Mouse (Mus musculus): ENCODE results near the gene Olfr382. TPM values are rescaled to one million over a fixed set of nuclear protein-coding genes. Genes with fewer than 3 reads are reported as not detected.
"Not testable (repeated sequence)": the region's sequence is repeated elsewhere in the genome, so short reads cannot be mapped to it uniquely, and the experiment has no call there.

Olfr382 gene
- not detected in 2 replicates for polyA plus RNA-seq (2012; rRNA removed)
- not detected in 2 replicates for polyA plus RNA-seq (2014; fragmentation: Nextera tagmentation; extraction: Ambion mirVana)

DNA sequence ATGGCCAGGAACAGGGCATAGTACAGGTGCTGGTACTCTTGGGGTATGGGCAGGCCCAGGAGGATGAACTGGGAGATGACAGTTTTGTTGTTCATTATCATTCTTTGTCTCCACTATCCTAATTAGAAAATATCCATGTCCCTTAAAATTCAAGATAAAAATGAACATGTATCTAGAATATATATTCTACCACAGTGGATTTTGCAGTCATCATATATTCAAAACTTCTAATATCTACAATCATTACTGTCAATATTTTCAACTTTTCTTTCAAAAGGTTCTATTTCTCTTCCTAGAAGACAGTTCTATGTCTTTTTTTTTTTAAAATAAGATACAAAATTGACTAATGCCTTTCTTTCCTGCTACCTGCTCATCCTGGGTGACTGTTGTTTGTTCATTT is at the start of gene Olfr382:
Gene Olfr382 (minus strand): TSS at position 101 of the 400 bp plus-strand sequence.
- H3K4me1 ChIP-seq (ENCODE audit: control insufficient read depth, insufficient read depth, low read length) = no peaks in the 10 kb centered on the region
- no peaks in the 10 kb centered on the region for H3K27me3 ChIP-seq (ENCODE audit: control insufficient read depth, insufficient read depth, low read length)
- no peak for TF ChIP-seq POLR2A (IDR thresholded peaks at IDR 0.05; ENCODE audit: borderline replicate concordance, extremely low read depth, insufficient read depth, insufficient read length)
- no peak within 1 kb of the TSS for H3K9ac ChIP-seq (ENCODE audit: low read depth, low read length, severe bottlenecking)
- H3K4me3 ChIP-seq (replicated peaks; ENCODE audit: low read length) = no peak within 1 kb of the TSS
- H3K36me3 ChIP-seq (ENCODE audit: control insufficient read depth, insufficient read depth, low read length) = no peaks in the 10 kb centered on the region
- H3K9me3 ChIP-seq (ENCODE audit: control insufficient read depth, low read length) = no peaks in the 10 kb centered on the region
- H3K4me2 ChIP-seq (replicated peaks; ENCODE audit: low read depth, low read length, severe bottlenecking) = no peak within 1 kb of the TSS
- ATAC-seq (ENCODE audit: low FRiP score, low read depth) = no peak
- DNase-seq (ENCODE audit: low spot score) = no peak
- no peak within 1 kb of the TSS for H3K27ac ChIP-seq (replicated peaks; ENCODE audit: low read depth, low read length)

DNA sequence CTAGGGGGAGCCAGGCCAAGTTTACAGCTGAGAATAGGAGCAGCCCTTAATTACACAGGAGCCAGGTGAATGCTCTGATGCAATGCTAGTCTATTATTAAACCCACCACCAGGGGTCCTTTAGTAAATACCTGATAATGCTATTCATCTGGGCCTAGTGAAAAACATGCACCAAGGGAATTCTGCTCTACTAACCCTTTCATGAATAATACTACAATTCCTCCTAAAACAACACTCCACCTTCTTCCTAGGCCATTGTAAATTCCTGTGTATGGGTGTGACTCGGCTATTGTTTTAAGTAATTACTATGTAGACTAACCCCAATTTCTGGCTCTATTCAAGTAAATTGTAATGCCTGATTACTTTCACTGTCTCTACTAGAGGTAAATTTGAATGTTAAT is 12.0 kb upstream of the Olfr382 start:
- H3K36me3 ChIP-seq (ENCODE audit: control insufficient read depth, insufficient read depth, low read length); H3K4me2 ChIP-seq (replicated peaks; ENCODE audit: low read depth, low read length, severe bottlenecking); H3K9me3 ChIP-seq (ENCODE audit: control insufficient read depth, low read length); ATAC-seq (ENCODE audit: low FRiP score, low read depth); H3K4me3 ChIP-seq (replicated peaks; ENCODE audit: low read length); DNase-seq (ENCODE audit: low spot score); H3K27ac ChIP-seq (replicated peaks; ENCODE audit: low read depth, low read length); H3K4me1 ChIP-seq (ENCODE audit: control insufficient read depth, insufficient read depth, low read length); H3K9ac ChIP-seq (ENCODE audit: low read depth, low read length, severe bottlenecking); H3K27me3 ChIP-seq (ENCODE audit: control insufficient read depth, insufficient read depth, low read length): not testable (repeated sequence)
- WGBS = 89% methylated on average over 1 of the region's 1 CpGs

DNA sequence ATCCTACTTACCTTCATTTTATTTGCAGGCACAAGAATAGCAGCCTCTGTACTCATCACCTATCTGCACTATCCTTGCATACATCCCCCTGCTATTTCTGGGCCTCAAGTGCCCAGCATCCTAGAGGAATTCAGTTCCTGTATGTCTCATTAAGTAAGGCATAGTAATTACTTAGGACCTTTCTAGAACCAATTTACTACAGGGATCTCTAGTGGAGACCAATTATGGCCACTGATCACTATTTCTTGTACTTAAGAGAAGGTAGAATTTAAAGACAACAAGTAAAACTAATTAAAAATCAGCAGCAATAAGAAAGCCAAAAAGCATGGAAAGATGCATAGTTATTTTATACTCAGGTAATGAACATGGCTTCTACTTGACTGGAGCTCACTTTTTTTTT is 25.5 kb downstream of the Olfr382 start, which contains the start of gene Olfr381:
Gene Olfr381 (minus strand): TSS at position 101 of the 400 bp plus-strand sequence.
- ATAC-seq (ENCODE audit: low FRiP score, low read depth) (no peak), DNase-seq (ENCODE audit: low spot score) (no peak)
- TF ChIP-seq POLR2A (IDR thresholded peaks at IDR 0.05; ENCODE audit: borderline replicate concordance, extremely low read depth, insufficient read depth, insufficient read length) = no peak
- no peaks in the 10 kb centered on the region for H3K9me3 ChIP-seq (ENCODE audit: control insufficient read depth, low read length)
- H3K27me3 ChIP-seq (ENCODE audit: control insufficient read depth, insufficient read depth, low read length) = no peaks in the 10 kb centered on the region
- no peak within 1 kb of the TSS for H3K4me2 ChIP-seq (replicated peaks; ENCODE audit: low read depth, low read length, severe bottlenecking)
- H3K27ac ChIP-seq (replicated peaks; ENCODE audit: low read depth, low read length) = no peak within 1 kb of the TSS
- H3K36me3 ChIP-seq (ENCODE audit: control insufficient read depth, insufficient read depth, low read length) = no peaks in the 10 kb centered on the region
- H3K4me3 ChIP-seq (replicated peaks; ENCODE audit: low read length) = no peak within 1 kb of the TSS
- no peaks in the 10 kb centered on the region for H3K4me1 ChIP-seq (ENCODE audit: control insufficient read depth, insufficient read depth, low read length)
- H3K9ac ChIP-seq (ENCODE audit: low read depth, low read length, severe bottlenecking) = no peak within 1 kb of the TSS

Other genes starting within 250 kb of the Olfr382 start
- gene Trpv3, start 249.8 kb downstream of the Olfr382 start, polyA plus RNA-seq (2012; rRNA removed) = 0.41 and 0.54 TPM in 2 replicates
- 0.47 and 0.55 TPM in 2 replicates for gene Trpv3, start 249.8 kb downstream of the Olfr382 start, polyA plus RNA-seq (2014; fragmentation: Nextera tagmentation; extraction: Ambion mirVana)
- gene Aspa, start 187.6 kb downstream of the Olfr382 start, polyA plus RNA-seq (2012; rRNA removed) = 1.1 TPM in 2 replicates
- gene Aspa, start 187.6 kb downstream of the Olfr382 start, polyA plus RNA-seq (2014; fragmentation: Nextera tagmentation; extraction: Ambion mirVana) = 0.76 and 1.0 TPM in 2 replicates
- gene Gm49340, start 187.5 kb downstream of the Olfr382 start, polyA plus RNA-seq (2012; rRNA removed) = not detected in 2 replicates
- not detected in 2 replicates for gene Gm49340, start 187.5 kb downstream of the Olfr382 start, polyA plus RNA-seq (2014; fragmentation: Nextera tagmentation; extraction: Ambion mirVana)
- gene Spata22, start 187.5 kb downstream of the Olfr382 start, polyA plus RNA-seq (2012; rRNA removed) = not detected in 2 replicates
- gene Spata22, start 187.5 kb downstream of the Olfr382 start, polyA plus RNA-seq (2014; fragmentation: Nextera tagmentation; extraction: Ambion mirVana) = not detected in 2 replicates
- not detected in 2 replicates for gene Olfr20, start 166.4 kb downstream of the Olfr382 start, polyA plus RNA-seq (2012; rRNA removed)
- gene Olfr20, start 166.4 kb downstream of the Olfr382 start, polyA plus RNA-seq (2014; fragmentation: Nextera tagmentation; extraction: Ambion mirVana) = not detected in 2 replicates
- not detected in 2 replicates for gene Olfr376, start 146.0 kb downstream of the Olfr382 start, polyA plus RNA-seq (2012; rRNA removed)
- not detected in 2 replicates for gene Olfr376, start 146.0 kb downstream of the Olfr382 start, polyA plus RNA-seq (2014; fragmentation: Nextera tagmentation; extraction: Ambion mirVana)
- gene Olfr1, start 117.6 kb downstream of the Olfr382 start, polyA plus RNA-seq (2012; rRNA removed) = not detected in 2 replicates
- gene Olfr1, start 117.6 kb downstream of the Olfr382 start, polyA plus RNA-seq (2014; fragmentation: Nextera tagmentation; extraction: Ambion mirVana) = not detected in 2 replicates
- not detected in 2 replicates for gene Olfr378, start 88.7 kb downstream of the Olfr382 start, polyA plus RNA-seq (2012; rRNA removed)
- not detected in 2 replicates for gene Olfr378, start 88.7 kb downstream of the Olfr382 start, polyA plus RNA-seq (2014; fragmentation: Nextera tagmentation; extraction: Ambion mirVana)
- not detected in 2 replicates for gene Olfr380, start 59.7 kb downstream of the Olfr382 start, polyA plus RNA-seq (2012; rRNA removed)
- not detected in 2 replicates for gene Olfr380, start 59.7 kb downstream of the Olfr382 start, polyA plus RNA-seq (2014; fragmentation: Nextera tagmentation; extraction: Ambion mirVana)
- not detected in 2 replicates for gene Olfr381, start 25.6 kb downstream of the Olfr382 start, polyA plus RNA-seq (2012; rRNA removed)
- not detected in 2 replicates for gene Olfr381, start 25.6 kb downstream of the Olfr382 start, polyA plus RNA-seq (2014; fragmentation: Nextera tagmentation; extraction: Ambion mirVana)
- not detected in 2 replicates for gene Olfr385, start 75.8 kb upstream of the Olfr382 start, polyA plus RNA-seq (2012; rRNA removed)
- not detected in 2 replicates for gene Olfr385, start 75.8 kb upstream of the Olfr382 start, polyA plus RNA-seq (2014; fragmentation: Nextera tagmentation; extraction: Ambion mirVana)
- not detected in 2 replicates for gene Olfr384, start 81.4 kb upstream of the Olfr382 start, polyA plus RNA-seq (2012; rRNA removed)
- gene Olfr384, start 81.4 kb upstream of the Olfr382 start, polyA plus RNA-seq (2014; fragmentation: Nextera tagmentation; extraction: Ambion mirVana) = not detected in 2 replicates
- not detected in 2 replicates for gene Zfp735, start 171.6 kb upstream of the Olfr382 start, polyA plus RNA-seq (2012; rRNA removed)
- gene Zfp735, start 171.6 kb upstream of the Olfr382 start, polyA plus RNA-seq (2014; fragmentation: Nextera tagmentation; extraction: Ambion mirVana) = not detected in 2 replicates

Measured in limb, embryonic 14.5 days (tissue).